Mouse (Mus musculus) liver, adult 2 months (tissue): ENCODE data around the gene Bach2. TPM values are rescaled to one million over a fixed set of nuclear protein-coding genes. Genes with fewer than 3 reads are reported as not detected.

Experiments used
- DNase-seq: peaks from one replicate; pipeline ENCODE4 v3.0.0-alpha.2; 2011; ENCODE audit warnings: low read depth, low spot score; ENCODE audit errors: extremely low read depth
- H3K27ac ChIP-seq: fragments of 200-500 bp; replicated peaks from 2 replicates; pipeline ENCODE4 v1.5.1; 2012; ENCODE audit warnings: low read depth, mild to moderate bottlenecking, control low read depth, inconsistent platforms, low read length; ENCODE audit not compliant: insufficient read depth
- H3K27me3 ChIP-seq: fragments of 200-500 bp; 2 replicates; pipeline ENCODE4 v1.6.1; 2012; ENCODE audit warnings: mild to moderate bottlenecking, moderate library complexity, low read length, inconsistent platforms; ENCODE audit not compliant: control insufficient read depth, insufficient read depth
- H3K36me3 ChIP-seq: fragments of 200-500 bp; 2 replicates; pipeline ENCODE4 v1.6.1; 2012; ENCODE audit warnings: low read length, inconsistent platforms; ENCODE audit not compliant: control insufficient read depth, insufficient read depth
- H3K4me1 ChIP-seq: fragments of 200-500 bp; 2 replicates; pipeline ENCODE4 v1.6.1; 2011; ENCODE audit warnings: low read length; ENCODE audit not compliant: control insufficient read depth, insufficient read depth
- H3K4me3 ChIP-seq: fragments of 200-500 bp; 2 replicates; pipeline ENCODE4 v1.5.1; 2011; ENCODE audit warnings: low read depth, mild to moderate bottlenecking, control low read depth, low read length, moderate library complexity; ENCODE audit not compliant: insufficient read depth
- H3K79me2 ChIP-seq: fragments of 200-500 bp; 2 replicates; pipeline ENCODE4 v1.6.1; 2012; ENCODE audit warnings: inconsistent platforms, mild to moderate bottlenecking, low read length, moderate library complexity; ENCODE audit not compliant: control insufficient read depth, insufficient read depth
- H3K9ac ChIP-seq: fragments of 200-500 bp; 2 replicates; pipeline ENCODE4 v1.6.1; 2012; ENCODE audit warnings: low read depth, mild to moderate bottlenecking, control low read depth, inconsistent platforms, low read length
- CTCF ChIP-seq: fragments of 200-500 bp; IDR thresholded peaks from 2 replicates; pipeline ENCODE4 v1.5.1; 2011; ENCODE audit warnings: low read depth, low read length, control low read depth
- POLR2A ChIP-seq: fragments of 200-500 bp; IDR thresholded peaks from 2 replicates; pipeline ENCODE4 v1.6.1; 2011; ENCODE audit warnings: low read length, control low read depth; ENCODE audit not compliant: insufficient read depth; ENCODE audit errors: extremely low read depth
- WGBS: fragments of 180-500 bp; shearing (Covaris S2); methylation state at CpG from one replicate; pipeline ENCODE4 v1.1.7; 2018; 5-methylcytosine and 5-hydroxymethylcytosine counted together
- polyA plus RNA-seq: library from polyadenylated mRNA; depleted of rRNA; stranded (reverse); fragments of >200 nt; gene quantifications from 2 replicates; pipeline ENCODE4 v1.2.3, GENCODE M21; 2012
- total RNA-seq: library from RNA; depleted of rRNA; stranded (reverse); fragments of >200 nt; gene quantifications from 2 replicates; pipeline ENCODE4 v1.2.3, GENCODE M21; 2014

The Bach2 gene
- total and polyA plus RNA-seq, 2 experiments: 2.1 to 6.0 TPM

GRCm38 (mm10) chr4:32574604-32575003 is 336.0 kb downstream of the Bach2 start:
- Histone ChIP-seq H3K79me2 (no peaks in the 10 kb centered on the region), H3K36me3 (0 out of 2 replicates have a peak, but pooled peaks cover 2% of the 10 kb centered on the region), H3K9ac (no peak overlapping the region), H3K4me1 (peaks cover 21% of the 10 kb centered on the region), H3K27ac (no peak overlapping the region), H3K4me3 (no peak overlapping the region), H3K27me3 (no peaks in the 10 kb centered on the region)
- TF ChIP-seq POLR2A: no peak
- TF ChIP-seq CTCF: peak; percentile 4; the same call in 1 of the 2 replicates
- 100% methylated on average over 1 of the region's 1 CpGs for WGBS
- DNase-seq: no peak

- peaks cover 20% of the 10 kb centered on the region for H3K4me1 ChIP-seq
- WGBS: 52% methylated on average over 9 of the region's 9 CpGs
- H3K36me3 ChIP-seq: peaks cover 2% of the 10 kb centered on the region; the same call in 1 of the 2 replicates
- no peak for DNase-seq
- H3K79me2 ChIP-seq: no peaks in the 10 kb centered on the region
- H3K27me3 ChIP-seq: no peaks in the 10 kb centered on the region
- H3K4me3 ChIP-seq: no peak overlapping the region
- TF ChIP-seq POLR2A: no peak
- no peak overlapping the region for H3K9ac ChIP-seq
- no peak overlapping the region for H3K27ac ChIP-seq
Observed at GRCm38 (mm10) chr4:32575165-32575564, 336.6 kb downstream of the Bach2 start.

GRCm38 (mm10) chr4:32579850-32580249 is 341.2 kb downstream of the Bach2 start:
- Histone ChIP-seq H3K4me3 (no peak overlapping the region), H3K4me1 (no peaks in the 10 kb centered on the region; the same call in 1 of the 2 replicates), H3K27me3 (no peaks in the 10 kb centered on the region), H3K27ac (no peak overlapping the region), H3K9ac (no peak overlapping the region), H3K36me3 (peaks cover 5% of the 10 kb centered on the region; the same call in 1 of the 2 replicates), H3K79me2 (no peaks in the 10 kb centered on the region)
- 82% methylated on average over 8 of the region's 8 CpGs for WGBS
- TF ChIP-seq POLR2A (no peak), CTCF (no peak)
- no peak for DNase-seq

GRCm38 (mm10) chr4:32584181-32584580 is 345.6 kb downstream of the Bach2 start:
- TF ChIP-seq POLR2A (no peak), CTCF (no peak)
- 84% methylated on average over 6 of the region's 6 CpGs for WGBS

GRCm38 (mm10) chr4:32586596-32586995 is 348.0 kb downstream of the Bach2 start:
- TF ChIP-seq CTCF: peak; percentile 84
- TF ChIP-seq POLR2A: no peak
- WGBS: 7% methylated on average over 9 of the region's 9 CpGs
- DNase-seq: peak; percentile 57

More at GRCm38 (mm10) chr4:32584181-32584580, 345.6 kb downstream of the Bach2 start:
- DNase-seq: no peak
- Histone ChIP-seq H3K4me1 (no peaks in the 10 kb centered on the region), H3K4me3 (no peak overlapping the region), H3K27ac (no peak overlapping the region), H3K9ac (no peak overlapping the region), H3K27me3 (no peaks in the 10 kb centered on the region), H3K36me3 (peaks cover 3% of the 10 kb centered on the region; the same call in 1 of the 2 replicates), H3K79me2 (no peaks in the 10 kb centered on the region)

GRCm38 (mm10) chr4:32587543-32587942 is 348.9 kb downstream of the Bach2 start:
- no peak overlapping the region for H3K9ac ChIP-seq
- no peaks in the 10 kb centered on the region for H3K36me3 ChIP-seq
- H3K27me3 ChIP-seq: no peaks in the 10 kb centered on the region
- H3K4me1 ChIP-seq: no peaks in the 10 kb centered on the region
- TF ChIP-seq CTCF (no peak), POLR2A (no peak)
- no peak overlapping the region for H3K4me3 ChIP-seq
- no peak for DNase-seq
- H3K79me2 ChIP-seq: no peaks in the 10 kb centered on the region
- WGBS: 86% methylated on average over 5 of the region's 5 CpGs
- H3K27ac ChIP-seq: no peak overlapping the region

More at GRCm38 (mm10) chr4:32586596-32586995, 348.0 kb downstream of the Bach2 start:
- Histone ChIP-seq H3K4me1 (no peaks in the 10 kb centered on the region), H3K79me2 (no peaks in the 10 kb centered on the region), H3K27me3 (no peaks in the 10 kb centered on the region), H3K36me3 (no peaks in the 10 kb centered on the region), H3K27ac (no peak overlapping the region), H3K9ac (no peak overlapping the region), H3K4me3 (no peak overlapping the region)
